Mouse (Mus musculus): Measurements from ENCODE around the gene Fmo5. TPM values are rescaled to one million over a fixed set of nuclear protein-coding genes. Genes with fewer than 3 reads are reported as not detected.

Gene Fmo5
- polyA plus RNA-seq, 1 experiment from 2014 or later = 0.32 TPM

DNA sequence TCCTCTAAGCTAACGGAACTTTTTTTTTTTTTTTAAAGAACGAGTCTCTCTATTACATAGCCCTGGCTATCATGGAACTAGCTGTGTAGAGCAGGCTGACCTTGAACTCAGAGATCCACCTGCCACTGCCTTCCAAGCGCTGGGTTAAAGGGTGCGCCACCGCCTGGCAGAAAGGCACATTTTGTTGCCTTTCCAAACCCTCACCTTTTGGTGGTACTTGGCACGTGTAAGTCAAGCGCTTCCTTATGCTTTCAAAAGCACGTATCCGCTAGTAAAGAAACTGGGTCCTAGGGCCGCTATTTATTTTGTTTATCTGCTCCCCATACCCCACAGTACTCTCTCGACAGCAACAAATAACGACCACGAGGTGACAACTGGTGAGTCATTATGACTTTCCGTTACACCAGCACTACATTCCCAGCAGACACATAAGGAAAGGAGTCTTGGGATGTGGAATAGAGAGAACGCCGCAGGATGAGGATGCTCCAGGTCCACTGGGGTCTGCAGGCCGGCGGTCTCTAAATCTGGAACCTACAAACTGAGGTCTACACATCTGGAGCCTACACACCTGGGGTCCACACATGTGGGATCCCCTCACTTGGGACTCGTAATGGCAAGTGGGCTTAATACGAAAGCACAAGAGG is 19.3 kb upstream of the Fmo5 start:
- Histone ChIP-seq H3K9me3 (ENCODE audit: control insufficient read depth, low read length) (no peaks in the 10 kb centered on the region), H3K9ac (replicated peaks; ENCODE audit: low read depth, low read length) (peak overlapping the region; percentile 18; the same call in 1 of the 2 replicates), H3K4me1 (ENCODE audit: control insufficient read depth, insufficient read depth, low read length) (0 out of 2 replicates have a peak, but pooled peaks cover 3% of the 10 kb centered on the region), H3K4me2 (ENCODE audit: low read depth, low read length) (peak overlapping the region; percentile 53), H3K27me3 (ENCODE audit: control insufficient read depth, insufficient read depth, low read length) (no peaks in the 10 kb centered on the region), H3K27ac (ENCODE audit: low read depth, low read length) (no peak overlapping the region), H3K4me3 (ENCODE audit: low read depth, low read length) (peak overlapping the region; percentile 78), H3K36me3 (ENCODE audit: control insufficient read depth, insufficient read depth, low read length) (no peaks in the 10 kb centered on the region)
- WGBS = 5% methylated on average over 20 of the region's 20 CpGs
- no peak; the same call in 1 of the 2 replicates for ATAC-seq (ENCODE audit: low read depth)

GRCm38 (mm10) chr3:97609845-97610410 is 18.7 kb upstream of the Fmo5 start, which contains the start of gene Chd1l:
TSS of gene Chd1l (minus strand) at chr3:97610203.
- H3K27me3 ChIP-seq (ENCODE audit: control insufficient read depth, insufficient read depth, low read length) = no peaks in the 10 kb centered on the region
- under 1% methylated on average over 50 of the region's 56 CpGs for WGBS
- peak within 1 kb of the TSS; percentile 85 for H3K27ac ChIP-seq (ENCODE audit: low read depth, low read length)
- H3K4me3 ChIP-seq (ENCODE audit: low read depth, low read length) = peak within 1 kb of the TSS; percentile 78
- H3K36me3 ChIP-seq (ENCODE audit: control insufficient read depth, insufficient read depth, low read length) = no peaks in the 10 kb centered on the region
- H3K4me2 ChIP-seq (ENCODE audit: low read depth, low read length) = peak within 1 kb of the TSS; percentile 53
- peak; percentile 96 for ATAC-seq (ENCODE audit: low read depth)
- H3K4me1 ChIP-seq (ENCODE audit: control insufficient read depth, insufficient read depth, low read length) = 0 out of 2 replicates have a peak, but pooled peaks cover 3% of the 10 kb centered on the region
- no peaks in the 10 kb centered on the region for H3K9me3 ChIP-seq (ENCODE audit: control insufficient read depth, low read length)
- H3K9ac ChIP-seq (replicated peaks; ENCODE audit: low read depth, low read length) = peak within 1 kb of the TSS; percentile 76

DNA sequence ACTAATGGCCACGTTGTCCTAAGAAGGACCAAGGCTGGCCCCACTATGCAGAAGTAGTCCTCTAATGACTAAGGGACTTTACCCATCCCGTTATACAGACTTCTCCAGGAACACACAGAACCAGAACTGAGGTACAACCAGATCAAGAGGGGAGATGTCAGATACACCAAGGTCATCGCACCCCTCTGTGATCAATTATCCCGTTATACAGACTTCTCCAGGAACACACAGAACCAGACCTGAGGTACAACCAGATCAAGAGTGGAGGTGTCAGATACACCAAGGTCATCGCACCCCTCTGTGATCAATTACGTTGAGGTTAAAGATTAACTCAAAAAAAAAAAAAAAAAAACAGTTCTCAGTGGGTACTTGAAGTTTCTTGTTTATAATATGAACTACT is 17.6 kb upstream of the Fmo5 start:
- H3K9ac ChIP-seq (replicated peaks; ENCODE audit: low read depth, low read length) = no peak overlapping the region
- no peaks in the 10 kb centered on the region for H3K9me3 ChIP-seq (ENCODE audit: control insufficient read depth, low read length)
- no peaks in the 10 kb centered on the region for H3K27me3 ChIP-seq (ENCODE audit: control insufficient read depth, insufficient read depth, low read length)
- no peak overlapping the region for H3K4me2 ChIP-seq (ENCODE audit: low read depth, low read length)
- WGBS = 95% methylated on average over 6 of the region's 6 CpGs
- no peaks in the 10 kb centered on the region for H3K36me3 ChIP-seq (ENCODE audit: control insufficient read depth, insufficient read depth, low read length)
- 0 out of 2 replicates have a peak, but pooled peaks cover 3% of the 10 kb centered on the region for H3K4me1 ChIP-seq (ENCODE audit: control insufficient read depth, insufficient read depth, low read length)
- no peak for ATAC-seq (ENCODE audit: low read depth)
- H3K27ac ChIP-seq (ENCODE audit: low read depth, low read length) = no peak overlapping the region
- H3K4me3 ChIP-seq (ENCODE audit: low read depth, low read length) = no peak overlapping the region

DNA sequence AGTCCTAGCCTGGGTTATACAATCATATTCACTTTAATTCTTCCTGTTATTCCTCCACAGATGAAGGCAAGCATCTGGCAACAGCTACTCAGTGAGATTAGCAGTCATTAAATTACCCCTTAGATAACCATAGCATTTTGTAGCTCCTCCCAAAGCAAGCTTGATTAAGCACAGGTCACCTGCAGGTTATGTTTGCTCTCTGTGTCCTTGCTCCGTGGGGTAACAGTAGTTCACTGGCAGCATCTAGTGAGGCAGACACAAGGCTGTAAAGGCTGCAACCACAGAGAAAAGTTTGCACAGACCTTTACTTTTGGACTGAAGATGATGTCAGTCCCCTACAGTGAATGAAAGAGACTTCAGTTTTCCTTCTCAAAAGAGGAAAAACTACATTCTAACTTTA is 13.4 kb upstream of the Fmo5 start:
- Histone ChIP-seq H3K9ac (replicated peaks; ENCODE audit: low read depth, low read length) (no peak overlapping the region), H3K27ac (ENCODE audit: low read depth, low read length) (no peak overlapping the region), H3K9me3 (ENCODE audit: control insufficient read depth, low read length) (no peaks in the 10 kb centered on the region), H3K36me3 (ENCODE audit: control insufficient read depth, insufficient read depth, low read length) (no peaks in the 10 kb centered on the region), H3K4me2 (ENCODE audit: low read depth, low read length) (no peak overlapping the region), H3K27me3 (ENCODE audit: control insufficient read depth, insufficient read depth, low read length) (no peaks in the 10 kb centered on the region), H3K4me3 (ENCODE audit: low read depth, low read length) (no peak overlapping the region), H3K4me1 (ENCODE audit: control insufficient read depth, insufficient read depth, low read length) (no peaks in the 10 kb centered on the region)
- WGBS = 23% methylated on average over 1 of the region's 1 CpGs
- no peak for ATAC-seq (ENCODE audit: low read depth)

- ATAC-seq (ENCODE audit: low read depth) = no peak
- Histone ChIP-seq H3K9me3 (ENCODE audit: control insufficient read depth, low read length) (no peaks in the 10 kb centered on the region), H3K4me1 (ENCODE audit: control insufficient read depth, insufficient read depth, low read length) (no peaks in the 10 kb centered on the region), H3K4me2 (ENCODE audit: low read depth, low read length) (no peak overlapping the region), H3K27me3 (ENCODE audit: control insufficient read depth, insufficient read depth, low read length) (no peaks in the 10 kb centered on the region), H3K36me3 (ENCODE audit: control insufficient read depth, insufficient read depth, low read length) (no peaks in the 10 kb centered on the region), H3K9ac (replicated peaks; ENCODE audit: low read depth, low read length) (no peak overlapping the region), H3K27ac (ENCODE audit: low read depth, low read length) (no peak overlapping the region), H3K4me3 (ENCODE audit: low read depth, low read length) (no peak overlapping the region)
- whole genome bisulfite sequencing = 91% methylated on average over 4 of the region's 4 CpGs
Measured at GRCm38 (mm10) chr3:97615933-97616332, 12.7 kb upstream of the Fmo5 start.

- no peaks in the 10 kb centered on the region for H3K36me3 ChIP-seq (ENCODE audit: control insufficient read depth, insufficient read depth, low read length)
- 96% methylated on average over 15 of the region's 19 CpGs for WGBS
- no peak for ATAC-seq (ENCODE audit: low read depth)
Measured at GRCm38 (mm10) chr3:97617091-97617825, 11.3 kb upstream of the Fmo5 start.

DNA sequence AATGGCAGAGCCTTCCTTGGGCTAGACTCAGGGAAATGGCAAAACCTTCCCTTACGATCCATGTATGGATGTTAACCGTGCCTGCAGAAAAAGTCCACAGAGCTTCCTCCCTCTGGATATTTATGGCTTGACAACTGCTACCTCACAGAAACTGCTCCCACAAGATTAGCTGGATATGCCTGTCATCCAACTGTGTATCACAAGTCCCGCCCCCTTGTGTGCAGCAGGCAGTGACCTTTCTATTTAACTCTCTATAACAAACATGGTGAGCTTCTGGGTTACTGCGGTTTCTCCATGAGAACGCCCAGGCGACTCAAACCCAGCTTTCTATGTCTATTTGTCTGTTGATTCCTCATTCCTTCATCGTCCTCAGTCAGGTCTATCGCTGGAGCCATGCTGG is 10.7 kb upstream of the Fmo5 start:
- H3K9me3 ChIP-seq (ENCODE audit: control insufficient read depth, low read length) = no peaks in the 10 kb centered on the region
- no peak overlapping the region for H3K9ac ChIP-seq (replicated peaks; ENCODE audit: low read depth, low read length)
- no peaks in the 10 kb centered on the region for H3K27me3 ChIP-seq (ENCODE audit: control insufficient read depth, insufficient read depth, low read length)
- H3K27ac ChIP-seq (ENCODE audit: low read depth, low read length) = no peak overlapping the region
- H3K4me1 ChIP-seq (ENCODE audit: control insufficient read depth, insufficient read depth, low read length) = no peaks in the 10 kb centered on the region
- WGBS = 82% methylated on average over 8 of the region's 8 CpGs
- ATAC-seq (ENCODE audit: low read depth) = no peak
- no peak overlapping the region for H3K4me2 ChIP-seq (ENCODE audit: low read depth, low read length)
- H3K36me3 ChIP-seq (ENCODE audit: control insufficient read depth, insufficient read depth, low read length) = no peaks in the 10 kb centered on the region
- no peak overlapping the region for H3K4me3 ChIP-seq (ENCODE audit: low read depth, low read length)

More at GRCm38 (mm10) chr3:97617091-97617825, 11.3 kb upstream of the Fmo5 start:
- H3K4me2 ChIP-seq (ENCODE audit: low read depth, low read length) = no peak overlapping the region
- H3K9me3 ChIP-seq (ENCODE audit: control insufficient read depth, low read length) = no peaks in the 10 kb centered on the region
- H3K27me3 ChIP-seq (ENCODE audit: control insufficient read depth, insufficient read depth, low read length) = no peaks in the 10 kb centered on the region
- no peak overlapping the region for H3K27ac ChIP-seq (ENCODE audit: low read depth, low read length)
- no peaks in the 10 kb centered on the region for H3K4me1 ChIP-seq (ENCODE audit: control insufficient read depth, insufficient read depth, low read length)
- H3K9ac ChIP-seq (replicated peaks; ENCODE audit: low read depth, low read length) = no peak overlapping the region
- H3K4me3 ChIP-seq (ENCODE audit: low read depth, low read length) = no peak overlapping the region

DNA sequence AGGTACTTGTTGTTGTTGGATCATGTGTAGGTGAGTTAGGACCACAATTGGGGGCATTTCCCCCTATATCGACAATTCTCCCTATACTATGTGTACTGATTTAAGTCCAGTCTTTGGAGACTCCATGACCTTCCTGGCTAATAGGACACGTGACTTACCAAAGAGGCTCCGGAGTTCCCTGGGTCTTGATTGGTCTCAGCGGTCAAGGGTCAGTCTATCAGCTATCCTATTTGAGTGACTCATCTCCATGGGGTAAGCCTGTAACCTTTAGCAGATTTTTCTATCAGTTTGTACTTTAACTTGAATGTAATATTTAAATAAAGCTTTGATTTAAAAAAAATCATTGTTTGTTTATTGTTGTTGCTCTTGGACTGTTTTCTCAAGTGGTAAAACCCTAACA is 7.9 kb upstream of the Fmo5 start:
- no peak overlapping the region for H3K9ac ChIP-seq (replicated peaks; ENCODE audit: low read depth, low read length)
- no peaks in the 10 kb centered on the region for H3K4me1 ChIP-seq (ENCODE audit: control insufficient read depth, insufficient read depth, low read length)
- no peak overlapping the region for H3K4me2 ChIP-seq (ENCODE audit: low read depth, low read length)
- no peaks in the 10 kb centered on the region for H3K9me3 ChIP-seq (ENCODE audit: control insufficient read depth, low read length)
- no peak overlapping the region for H3K27ac ChIP-seq (ENCODE audit: low read depth, low read length)
- H3K4me3 ChIP-seq (ENCODE audit: low read depth, low read length) = no peak overlapping the region
- H3K36me3 ChIP-seq (ENCODE audit: control insufficient read depth, insufficient read depth, low read length) = no peaks in the 10 kb centered on the region
- ATAC-seq (ENCODE audit: low read depth) = no peak
- no peaks in the 10 kb centered on the region for H3K27me3 ChIP-seq (ENCODE audit: control insufficient read depth, insufficient read depth, low read length)
- WGBS = 91% methylated on average over 4 of the region's 4 CpGs

DNA sequence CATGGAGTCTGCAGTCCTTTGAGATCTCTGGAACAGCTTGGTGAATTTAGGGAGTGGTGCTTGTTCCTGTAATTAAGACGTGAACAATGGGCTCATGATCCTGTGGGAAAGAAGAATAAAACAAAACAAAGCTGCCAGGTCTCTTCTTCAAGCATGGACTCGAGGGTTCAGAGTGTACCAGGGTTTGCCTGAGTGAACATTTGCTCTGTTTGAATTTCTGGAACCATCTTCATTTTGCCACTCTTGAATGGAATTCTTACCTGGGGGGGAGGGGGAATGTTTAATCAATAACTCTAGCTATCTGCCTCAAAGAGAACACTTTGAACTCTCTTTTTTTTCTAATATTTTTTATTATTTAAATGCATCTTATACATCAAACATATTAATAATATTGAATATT is 4.0 kb upstream of the Fmo5 start:
- Histone ChIP-seq H3K4me3 (ENCODE audit: low read depth, low read length) (no peak overlapping the region), H3K4me1 (ENCODE audit: control insufficient read depth, insufficient read depth, low read length) (no peaks in the 10 kb centered on the region), H3K27me3 (ENCODE audit: control insufficient read depth, insufficient read depth, low read length) (no peaks in the 10 kb centered on the region), H3K9ac (replicated peaks; ENCODE audit: low read depth, low read length) (no peak overlapping the region), H3K36me3 (ENCODE audit: control insufficient read depth, insufficient read depth, low read length) (no peaks in the 10 kb centered on the region), H3K27ac (ENCODE audit: low read depth, low read length) (no peak overlapping the region), H3K4me2 (ENCODE audit: low read depth, low read length) (no peak overlapping the region), H3K9me3 (ENCODE audit: control insufficient read depth, low read length) (no peaks in the 10 kb centered on the region)
- ATAC-seq (ENCODE audit: low read depth) = no peak
- 49% methylated on average over 2 of the region's 2 CpGs for WGBS
